Mouse (Mus musculus): ENCODE data around the gene Fip1l1. TPM values are rescaled to one million over a fixed set of nuclear protein-coding genes. Genes with fewer than 3 reads are reported as not detected.

Fip1l1 gene
- total RNA-seq (2015) (55.5 and 63.8 TPM in 2 replicates), total RNA-seq (2017) (115 and 117 TPM in 2 replicates)

GRCm38 (mm10) chr5:74535240-74536021, at the start of gene Fip1l1:
Gene Fip1l1, plus strand, starts transcription at chr5:74535449.
- peak; percentile 69 for ATAC-seq (ENCODE audit: poor library complexity, severe bottlenecking)

- no peak for ATAC-seq (ENCODE audit: poor library complexity, severe bottlenecking)
Observed at GRCm38 (mm10) chr5:74492705-74493104, 42.5 kb upstream of the Fip1l1 start.

- ATAC-seq (ENCODE audit: poor library complexity, severe bottlenecking), result no peak
Observed at GRCm38 (mm10) chr5:74511686-74512085, 23.6 kb upstream of the Fip1l1 start.

- ATAC-seq (ENCODE audit: poor library complexity, severe bottlenecking), result no peak
Observed at GRCm38 (mm10) chr5:74527025-74527424, 8.2 kb upstream of the Fip1l1 start.

- no peak for ATAC-seq (ENCODE audit: poor library complexity, severe bottlenecking)
Observed at GRCm38 (mm10) chr5:74530785-74531184, 4.5 kb upstream of the Fip1l1 start.

GRCm38 (mm10) chr5:74531630-74532280, 3.5 kb upstream of the Fip1l1 start, which contains the start of gene Scfd2:
Gene Scfd2, minus strand, starts transcription at chr5:74531759.
- ATAC-seq (ENCODE audit: poor library complexity, severe bottlenecking), result peak; percentile 83

GRCm38 (mm10) chr5:74536180-74536947, 1.1 kb downstream of the Fip1l1 start:
- ATAC-seq (ENCODE audit: poor library complexity, severe bottlenecking), result no peak

- ATAC-seq (ENCODE audit: poor library complexity, severe bottlenecking), result no peak
Observed at GRCm38 (mm10) chr5:74545606-74546005, 10.4 kb downstream of the Fip1l1 start.

- no peak for ATAC-seq (ENCODE audit: poor library complexity, severe bottlenecking)
Observed at GRCm38 (mm10) chr5:74549566-74549965, 14.3 kb downstream of the Fip1l1 start.

GRCm38 (mm10) chr5:74561151-74561550, 25.9 kb downstream of the Fip1l1 start:
- no peak for ATAC-seq (ENCODE audit: poor library complexity, severe bottlenecking)

GRCm38 (mm10) chr5:74571767-74572166, 36.5 kb downstream of the Fip1l1 start:
- ATAC-seq (ENCODE audit: poor library complexity, severe bottlenecking), result no peak

- no peak for ATAC-seq (ENCODE audit: poor library complexity, severe bottlenecking)
Observed at GRCm38 (mm10) chr5:74589133-74589532, 53.9 kb downstream of the Fip1l1 start.

- no peak for ATAC-seq (ENCODE audit: poor library complexity, severe bottlenecking)
Observed at GRCm38 (mm10) chr5:74591413-74591812, 56.2 kb downstream of the Fip1l1 start.

- no peak for ATAC-seq (ENCODE audit: poor library complexity, severe bottlenecking)
Observed at GRCm38 (mm10) chr5:74593147-74593546, 57.9 kb downstream of the Fip1l1 start.

- no peak for ATAC-seq (ENCODE audit: poor library complexity, severe bottlenecking)
Observed at GRCm38 (mm10) chr5:74600010-74600409, 64.8 kb downstream of the Fip1l1 start.

- ATAC-seq (ENCODE audit: poor library complexity, severe bottlenecking), result no peak
Observed at GRCm38 (mm10) chr5:74601171-74601570, 65.9 kb downstream of the Fip1l1 start.

- no peak for ATAC-seq (ENCODE audit: poor library complexity, severe bottlenecking)
Observed at GRCm38 (mm10) chr5:74601965-74602364, 66.7 kb downstream of the Fip1l1 start.

GRCm38 (mm10) chr5:74602371-74602770, 67.1 kb downstream of the Fip1l1 start:
- ATAC-seq (ENCODE audit: poor library complexity, severe bottlenecking), result no peak

GRCm38 (mm10) chr5:74603306-74603705, 68.1 kb downstream of the Fip1l1 start:
- ATAC-seq (ENCODE audit: poor library complexity, severe bottlenecking), result no peak

GRCm38 (mm10) chr5:74606213-74606612, 71.0 kb downstream of the Fip1l1 start:
- ATAC-seq (ENCODE audit: poor library complexity, severe bottlenecking), result no peak

- ATAC-seq (ENCODE audit: poor library complexity, severe bottlenecking), result no peak
Observed at GRCm38 (mm10) chr5:74610511-74610910, 75.3 kb downstream of the Fip1l1 start.
